Comparison of ENCODE assay signal across 8 mouse cellular contexts in the genomic region with DNA sequence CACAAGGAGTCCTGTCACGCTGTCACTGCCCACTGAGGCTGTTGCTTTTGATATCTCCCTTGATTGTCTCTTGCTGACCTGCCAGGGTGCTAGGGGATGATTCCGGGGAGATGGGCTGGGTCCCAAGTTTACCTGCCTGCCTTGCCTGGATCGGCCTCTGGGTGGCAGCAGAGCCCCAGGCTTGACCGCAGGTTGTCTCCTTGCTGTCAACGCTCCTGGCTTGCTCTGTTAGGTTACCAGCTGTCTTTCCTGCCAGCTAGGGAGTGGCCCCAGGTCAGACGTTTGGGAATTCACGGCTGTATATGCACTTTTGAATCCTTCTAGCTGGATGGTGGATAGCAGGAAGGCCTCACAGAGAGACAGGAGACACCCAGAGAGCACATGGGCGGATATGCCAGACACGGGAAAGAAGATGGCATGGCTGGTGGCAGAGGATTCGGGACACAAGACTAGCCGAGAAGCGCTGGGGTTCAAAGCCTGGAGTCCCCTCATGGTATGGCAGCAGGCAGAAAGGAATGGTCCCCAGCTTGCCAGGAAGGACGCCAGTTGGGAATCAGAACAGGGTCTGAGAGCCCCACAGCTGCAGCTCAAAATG. TPM values are rescaled to one million over a fixed set of nuclear protein-coding genes. Genes with fewer than 3 reads are reported as not detected.
DNase-seq lines count a peak whose midpoint lies in the region; ATAC-seq and TF ChIP-seq lines count a peak whose summit lies in the region.

No protein-coding gene starts in this region.

- H3K4me2 ChIP-seq in embryonic facial prominence, embryonic 14.5 days (ENCODE audit: low read depth, low read length): no peak overlapping the region

- no peak for TF ChIP-seq POLR2A in spleen, adult 2 months (IDR thresholded peaks at IDR 0.05; ENCODE audit: low read depth, low read length)

- no peaks in the 10 kb centered on the region for H3K4me1 ChIP-seq in embryonic facial prominence, embryonic 14.5 days (ENCODE audit: control insufficient read depth, insufficient read depth, low read length)
- H3K4me1 ChIP-seq in hindbrain, embryonic 10.5 days (replicated peaks): peaks cover 44% of the 10 kb centered on the region
- H3K4me1 ChIP-seq in midbrain, embryonic 10.5 days: peaks cover 28% of the 10 kb centered on the region
- H3K4me1 ChIP-seq in spleen, adult 2 months (ENCODE audit: control insufficient read depth, insufficient read depth, insufficient read length): no peaks in the 10 kb centered on the region

- H3K9me3 ChIP-seq in embryonic facial prominence, embryonic 14.5 days (ENCODE audit: control insufficient read depth, low read length): no peaks in the 10 kb centered on the region
- H3K9me3 ChIP-seq in hindbrain, embryonic 10.5 days: no peaks in the 10 kb centered on the region
- H3K9me3 ChIP-seq in midbrain, embryonic 10.5 days (replicated peaks): no peaks in the 10 kb centered on the region

- intact Hi-C loops in left cerebral cortex, postnatal 10 days (cut with DNase I): no loop called here

- no peak overlapping the region for H3K4me3 ChIP-seq in embryonic facial prominence, embryonic 14.5 days (ENCODE audit: low read depth, low read length)
- no peak overlapping the region for H3K4me3 ChIP-seq in hindbrain, embryonic 10.5 days
- H3K4me3 ChIP-seq in midbrain, embryonic 10.5 days: no peak overlapping the region
- no peak overlapping the region for H3K4me3 ChIP-seq in spleen, adult 2 months (ENCODE audit: extremely low read depth, insufficient read depth, insufficient read length)

- TF ChIP-seq CTCF in spleen, adult 2 months (IDR thresholded peaks at IDR 0.05; ENCODE audit: extremely low read depth, insufficient read depth, insufficient read length, insufficient replicate concordance): peak; percentile 90

- no peaks in the 10 kb centered on the region for H3K27me3 ChIP-seq in embryonic facial prominence, embryonic 14.5 days (replicated peaks; ENCODE audit: control insufficient read depth, insufficient read depth, low read length)
- peaks cover 6% of the 10 kb centered on the region; the same call in 1 of the 2 replicates for H3K27me3 ChIP-seq in hindbrain, embryonic 10.5 days (ENCODE audit: insufficient read depth, poor library complexity, severe bottlenecking)
- peaks cover 8% of the 10 kb centered on the region; the same call in 1 of the 2 replicates for H3K27me3 ChIP-seq in midbrain, embryonic 10.5 days (ENCODE audit: low read depth, poor library complexity, severe bottlenecking)
- H3K27me3 ChIP-seq in spleen, adult 2 months (ENCODE audit: control insufficient read depth, insufficient read depth, low read length): no peaks in the 10 kb centered on the region

- 29% methylated on average over 13 of the region's 13 CpGs for WGBS in embryonic facial prominence, embryonic 14.5 days
- WGBS in hindbrain, embryonic 10.5 days: 34% methylated on average over 13 of the region's 13 CpGs
- WGBS in midbrain, embryonic 10.5 days: 36% methylated on average over 13 of the region's 13 CpGs
- WGBS in spleen, adult 2 months: 37% methylated on average over 13 of the region's 13 CpGs

- DNase-seq in gastrocnemius, adult 18-20 months (ENCODE audit: low spot score): peak; percentile 22
- no peak for DNase-seq in gastrocnemius, adult 8-10 months (ENCODE audit: low spot score in 2 of 2)
- DNase-seq in adrenal gland, postnatal 36 days: peak; percentile 70 to 83
- peak; percentile 83 for DNase-seq in embryonic facial prominence, embryonic 14.5 days (ENCODE audit: low spot score)
- DNase-seq in hindbrain, embryonic 10.5 days (ENCODE audit: low spot score): peak; percentile 83
- peak; percentile 60 to 67 for DNase-seq in left cerebral cortex, postnatal 10 days (ENCODE audit: extremely low spot score in 1 of 2, low spot score in 2 of 2)
- peak; percentile 73 for DNase-seq in midbrain, embryonic 10.5 days (ENCODE audit: low spot score)
- DNase-seq in spleen, adult 2 months (ENCODE audit: low read depth in 1 of 2, low spot score in 2 of 2): peak in 1 of 2 experiments; percentile 30

- H3K27ac ChIP-seq in embryonic facial prominence, embryonic 14.5 days (replicated peaks; ENCODE audit: low read depth, low read length): no peak overlapping the region
- no peak overlapping the region for H3K27ac ChIP-seq in hindbrain, embryonic 10.5 days
- H3K27ac ChIP-seq in midbrain, embryonic 10.5 days (replicated peaks): no peak overlapping the region
- H3K27ac ChIP-seq in spleen, adult 2 months (ENCODE audit: insufficient read depth, low read length): no peak overlapping the region

- H3K9ac ChIP-seq in embryonic facial prominence, embryonic 14.5 days (ENCODE audit: low read depth, low read length): no peak overlapping the region

- ATAC-seq in embryonic facial prominence, embryonic 14.5 days (ENCODE audit: low read depth): 0 out of 2 replicates have a peak, but pooled peaks have one; percentile 42

- no peaks in the 10 kb centered on the region for H3K36me3 ChIP-seq in embryonic facial prominence, embryonic 14.5 days (ENCODE audit: control insufficient read depth, insufficient read depth, low read length)
- H3K36me3 ChIP-seq in hindbrain, embryonic 10.5 days: no peaks in the 10 kb centered on the region
- no peaks in the 10 kb centered on the region for H3K36me3 ChIP-seq in midbrain, embryonic 10.5 days
- H3K36me3 ChIP-seq in spleen, adult 2 months (ENCODE audit: control insufficient read depth, insufficient read depth, low read length): no peaks in the 10 kb centered on the region

RNA-seq across cellular contexts. Expression of a gene that starts 10.5 kb away (rescaled TPM):
- total RNA-seq in gastrocnemius, adult 18-20 months (2021): not detected
- not detected for total RNA-seq in gastrocnemius, adult 8-10 months (2022)
- total RNA-seq in adrenal gland, postnatal 36 days (2021): under 1 TPM; 0.36 to 0.40 TPM
- polyA plus RNA-seq in embryonic facial prominence, embryonic 14.5 days (2014; fragmentation: Nextera tagmentation; extraction: Ambion mirVana): 1.1 and 1.4 TPM in 2 replicates
- polyA plus RNA-seq in hindbrain, embryonic 10.5 days (2016; fragmentation: Nextera tagmentation; extraction: Ambion mirVana): 0.85 and 2.1 TPM in 2 replicates
- total RNA-seq in left cerebral cortex, postnatal 10 days (2021): not detected
- polyA plus RNA-seq in midbrain, embryonic 10.5 days (2016; fragmentation: Nextera tagmentation; extraction: Ambion mirVana): 0.27 and 0.98 TPM in 2 replicates
- polyA plus RNA-seq in spleen, adult 2 months (2012; rRNA removed): 0.29 TPM in 1 of 2 replicates, not detected in the other

RNA-seq across cellular contexts. Expression of a gene that starts 14.6 kb away (rescaled TPM):
- not detected for total RNA-seq in gastrocnemius, adult 18-20 months (2021)
- total RNA-seq in gastrocnemius, adult 8-10 months (2022): not detected
- total RNA-seq in adrenal gland, postnatal 36 days (2021): not detected
- polyA plus RNA-seq in embryonic facial prominence, embryonic 14.5 days (2014; fragmentation: Nextera tagmentation; extraction: Ambion mirVana): 0.60 and 1.3 TPM in 2 replicates
- polyA plus RNA-seq in hindbrain, embryonic 10.5 days (2016; fragmentation: Nextera tagmentation; extraction: Ambion mirVana): 0.15 and 0.21 TPM in 2 replicates
- total RNA-seq in left cerebral cortex, postnatal 10 days (2021): not detected
- polyA plus RNA-seq in midbrain, embryonic 10.5 days (2016; fragmentation: Nextera tagmentation; extraction: Ambion mirVana): 0.10 TPM in 1 of 2 replicates, not detected in the other
- not detected in 2 replicates for polyA plus RNA-seq in spleen, adult 2 months (2012; rRNA removed)

RNA-seq across cellular contexts. Expression of a gene that starts 37.8 kb away (rescaled TPM):
- total RNA-seq in gastrocnemius, adult 18-20 months (2021): not detected
- not detected for total RNA-seq in gastrocnemius, adult 8-10 months (2022)
- not detected for total RNA-seq in adrenal gland, postnatal 36 days (2021)
- 5.4 and 5.7 TPM in 2 replicates for polyA plus RNA-seq in embryonic facial prominence, embryonic 14.5 days (2014; fragmentation: Nextera tagmentation; extraction: Ambion mirVana)
- polyA plus RNA-seq in hindbrain, embryonic 10.5 days (2016; fragmentation: Nextera tagmentation; extraction: Ambion mirVana): 2.2 and 6.2 TPM in 2 replicates
- total RNA-seq in left cerebral cortex, postnatal 10 days (2021): under 1 TPM; 0.36 to 0.41 TPM
- polyA plus RNA-seq in midbrain, embryonic 10.5 days (2016; fragmentation: Nextera tagmentation; extraction: Ambion mirVana): 1.4 and 3.1 TPM in 2 replicates
- 0.08 and 0.13 TPM in 2 replicates for polyA plus RNA-seq in spleen, adult 2 months (2012; rRNA removed)

RNA-seq across cellular contexts. Expression of a gene that starts 54.6 kb away (rescaled TPM):
- total RNA-seq in gastrocnemius, adult 18-20 months (2021): 1 to 10 TPM; 2.3 to 2.5 TPM
- 1 to 10 TPM; 1.8 to 4.2 (median 2.3) TPM for total RNA-seq in gastrocnemius, adult 8-10 months (2022)
- 1 to 10 TPM; 4.5 to 4.7 TPM for total RNA-seq in adrenal gland, postnatal 36 days (2021)
- polyA plus RNA-seq in embryonic facial prominence, embryonic 14.5 days (2014; fragmentation: Nextera tagmentation; extraction: Ambion mirVana): 20.0 and 20.7 TPM in 2 replicates
- polyA plus RNA-seq in hindbrain, embryonic 10.5 days (2016; fragmentation: Nextera tagmentation; extraction: Ambion mirVana): 13.5 and 18.8 TPM in 2 replicates
- 10 to 100 TPM in 1 of 2 experiments, 1 to 10 TPM in 1; 9.2 to 10.8 TPM for total RNA-seq in left cerebral cortex, postnatal 10 days (2021)
- polyA plus RNA-seq in midbrain, embryonic 10.5 days (2016; fragmentation: Nextera tagmentation; extraction: Ambion mirVana): 17.1 and 20.6 TPM in 2 replicates
- 15.4 and 18.1 TPM in 2 replicates for polyA plus RNA-seq in spleen, adult 2 months (2012; rRNA removed)

Comparison
In these comparisons a context has a peak if more than half of its experiments do, and no peak if none do; other contexts are left out.
1. DNase-seq: peak in gastrocnemius, adult 18-20 months (single experiment), adrenal gland, postnatal 36 days (2 of 2), embryonic facial prominence, embryonic 14.5 days (single experiment), hindbrain, embryonic 10.5 days (single experiment), left cerebral cortex, postnatal 10 days (2 of 2) and midbrain, embryonic 10.5 days (single experiment); none in gastrocnemius, adult 8-10 months (0 of 2).